Mouse (Mus musculus) liver, adult 2 months (tissue): ENCODE measurements around the gene Slc35a5. TPM values are rescaled to one million over a fixed set of nuclear protein-coding genes. Genes with fewer than 3 reads are reported as not detected.

Source experiments
- DNase-seq: peaks from one replicate; pipeline ENCODE4 v3.0.0-alpha.2; 2011; ENCODE audit warnings: low read depth, low spot score; ENCODE audit errors: extremely low read depth
- H3K27ac ChIP-seq: fragments of 200-500 bp; replicated peaks from 2 replicates; pipeline ENCODE4 v1.5.1; 2012; ENCODE audit warnings: low read depth, mild to moderate bottlenecking, control low read depth, inconsistent platforms, low read length; ENCODE audit not compliant: insufficient read depth
- H3K27me3 ChIP-seq: fragments of 200-500 bp; 2 replicates; pipeline ENCODE4 v1.6.1; 2012; ENCODE audit warnings: mild to moderate bottlenecking, moderate library complexity, low read length, inconsistent platforms; ENCODE audit not compliant: control insufficient read depth, insufficient read depth
- H3K36me3 ChIP-seq: fragments of 200-500 bp; 2 replicates; pipeline ENCODE4 v1.6.1; 2012; ENCODE audit warnings: low read length, inconsistent platforms; ENCODE audit not compliant: control insufficient read depth, insufficient read depth
- H3K4me1 ChIP-seq: fragments of 200-500 bp; 2 replicates; pipeline ENCODE4 v1.6.1; 2011; ENCODE audit warnings: low read length; ENCODE audit not compliant: control insufficient read depth, insufficient read depth
- H3K4me3 ChIP-seq: fragments of 200-500 bp; 2 replicates; pipeline ENCODE4 v1.5.1; 2011; ENCODE audit warnings: low read depth, mild to moderate bottlenecking, control low read depth, low read length, moderate library complexity; ENCODE audit not compliant: insufficient read depth
- H3K79me2 ChIP-seq: fragments of 200-500 bp; 2 replicates; pipeline ENCODE4 v1.6.1; 2012; ENCODE audit warnings: inconsistent platforms, mild to moderate bottlenecking, low read length, moderate library complexity; ENCODE audit not compliant: control insufficient read depth, insufficient read depth
- H3K9ac ChIP-seq: fragments of 200-500 bp; 2 replicates; pipeline ENCODE4 v1.6.1; 2012; ENCODE audit warnings: low read depth, mild to moderate bottlenecking, control low read depth, inconsistent platforms, low read length
- CTCF ChIP-seq: fragments of 200-500 bp; IDR thresholded peaks from 2 replicates; pipeline ENCODE4 v1.5.1; 2011; ENCODE audit warnings: low read depth, low read length, control low read depth
- POLR2A ChIP-seq: fragments of 200-500 bp; IDR thresholded peaks from 2 replicates; pipeline ENCODE4 v1.6.1; 2011; ENCODE audit warnings: low read length, control low read depth; ENCODE audit not compliant: insufficient read depth; ENCODE audit errors: extremely low read depth
- WGBS: fragments of 180-500 bp; shearing (Covaris S2); methylation state at CpG from one replicate; pipeline ENCODE4 v1.1.7; 2018; 5-methylcytosine and 5-hydroxymethylcytosine counted together
- polyA plus RNA-seq: library from polyadenylated mRNA; depleted of rRNA; stranded (reverse); fragments of >200 nt; gene quantifications from 2 replicates; pipeline ENCODE4 v1.2.3, GENCODE M21; 2012
- total RNA-seq: library from RNA; depleted of rRNA; stranded (reverse); fragments of >200 nt; gene quantifications from 2 replicates; pipeline ENCODE4 v1.2.3, GENCODE M21; 2014

Gene Slc35a5
- total and polyA plus RNA-seq, 2 experiments = 10.1 to 13.2 TPM

DNA sequence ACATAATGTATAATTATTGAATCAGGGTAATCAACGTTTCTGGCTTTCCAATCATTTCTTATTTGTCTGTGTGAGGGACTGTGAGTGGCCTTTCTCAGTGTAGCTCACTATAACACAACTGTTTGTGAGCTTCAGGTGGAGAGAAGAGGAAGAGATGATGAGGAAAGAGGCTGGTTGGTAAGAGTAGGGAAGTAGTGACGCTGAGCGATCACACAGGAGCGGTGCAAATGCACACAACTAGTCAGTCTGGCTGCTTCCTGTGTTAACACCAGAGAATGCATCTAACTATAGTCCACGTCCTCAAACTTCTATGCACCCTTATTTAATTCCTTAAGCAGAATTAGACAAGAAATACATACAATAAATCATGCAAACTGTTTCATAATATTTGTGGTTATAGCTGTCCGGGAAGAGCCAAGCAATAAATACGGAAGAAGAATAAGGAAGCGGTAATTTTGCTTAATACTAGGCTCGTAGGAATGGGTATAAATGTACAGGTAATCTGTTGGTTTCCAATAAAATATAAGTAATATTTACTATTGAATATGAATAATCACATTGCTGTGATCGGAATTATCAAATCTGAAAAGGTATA is 9.9 kb downstream of the Slc35a5 start:
- H3K27me3 ChIP-seq = no peaks in the 10 kb centered on the region
- no peak overlapping the region for H3K4me3 ChIP-seq
- 89% methylated on average over 10 of the region's 10 CpGs for WGBS
- peaks cover 65% of the 10 kb centered on the region for H3K36me3 ChIP-seq
- H3K9ac ChIP-seq = no peak overlapping the region
- no peaks in the 10 kb centered on the region for H3K79me2 ChIP-seq
- no peak overlapping the region for H3K27ac ChIP-seq
- H3K4me1 ChIP-seq = no peaks in the 10 kb centered on the region
- DNase-seq = no peak
- TF ChIP-seq CTCF (no peak), POLR2A (no peak)

DNA sequence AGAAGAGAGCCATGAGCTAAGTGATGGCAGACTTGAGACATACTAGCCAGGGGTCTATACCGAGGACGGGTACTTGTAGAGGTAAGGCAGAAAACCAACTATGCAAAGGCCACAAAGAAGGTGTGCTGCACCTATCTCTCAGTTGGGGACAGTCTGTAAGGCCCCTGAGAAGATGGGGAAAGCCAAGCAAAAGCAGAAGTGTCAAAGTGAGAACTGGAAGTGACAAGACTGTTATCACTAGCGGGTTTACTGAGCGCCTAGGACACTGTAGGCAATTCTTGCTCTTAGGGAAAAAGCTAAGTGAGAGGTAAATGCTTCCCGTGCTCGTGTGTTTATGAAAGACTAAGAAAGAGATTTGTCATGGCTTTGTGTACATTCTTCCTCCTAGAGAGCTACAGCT is 13.4 kb downstream of the Slc35a5 start:
- Histone ChIP-seq H3K79me2 (no peaks in the 10 kb centered on the region), H3K36me3 (peaks cover 70% of the 10 kb centered on the region), H3K4me3 (no peak overlapping the region), H3K9ac (no peak overlapping the region), H3K4me1 (no peaks in the 10 kb centered on the region), H3K27me3 (no peaks in the 10 kb centered on the region), H3K27ac (no peak overlapping the region)
- no peak for DNase-seq
- TF ChIP-seq CTCF (no peak), POLR2A (no peak)
- WGBS = 91% methylated on average over 6 of the region's 6 CpGs

DNA sequence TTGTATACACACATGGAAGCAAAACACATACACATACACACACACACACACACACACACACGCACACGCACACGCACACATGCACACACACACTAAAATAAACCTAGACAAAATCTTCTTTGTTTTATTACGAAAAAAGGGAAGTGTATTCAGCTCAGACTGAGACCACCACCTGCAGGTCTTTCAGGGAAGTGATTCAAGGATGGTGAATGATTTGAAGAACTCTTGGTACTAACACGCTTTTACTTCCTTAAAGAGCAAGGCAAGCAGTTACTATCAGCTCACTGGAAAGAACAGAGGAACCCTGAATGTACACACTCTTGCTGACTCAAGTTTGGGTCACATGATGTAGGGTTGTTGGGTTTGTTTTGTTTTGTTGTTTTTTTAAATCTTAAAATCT is 15.9 kb downstream of the Slc35a5 start:
- no peak overlapping the region for H3K9ac ChIP-seq
- no peaks in the 10 kb centered on the region for H3K79me2 ChIP-seq
- DNase-seq = no peak
- no peaks in the 10 kb centered on the region for H3K27me3 ChIP-seq
- no peaks in the 10 kb centered on the region for H3K4me1 ChIP-seq
- peaks cover 62% of the 10 kb centered on the region for H3K36me3 ChIP-seq
- no peak for TF ChIP-seq POLR2A
- no peak for TF ChIP-seq CTCF
- WGBS = 94% methylated on average over 5 of the region's 5 CpGs
- no peak overlapping the region for H3K4me3 ChIP-seq
- no peak overlapping the region for H3K27ac ChIP-seq

DNA sequence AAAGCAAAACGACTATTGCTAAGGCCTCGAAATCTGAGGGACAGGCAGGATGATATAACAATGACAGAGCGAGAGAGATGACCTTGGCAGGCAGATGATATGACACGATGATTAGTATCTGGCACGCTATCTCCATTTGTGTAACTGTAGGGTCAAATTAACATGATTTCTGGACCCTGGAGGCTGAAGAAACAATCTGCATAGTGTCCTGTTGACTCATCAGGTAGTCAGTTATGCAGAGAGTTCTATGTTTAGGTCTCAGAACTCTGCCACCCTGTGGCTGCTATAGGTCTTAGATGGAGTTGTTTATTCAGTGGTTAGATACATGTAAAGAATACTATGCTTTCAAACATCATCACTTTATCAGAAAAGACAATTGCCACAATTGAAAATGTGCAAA is 16.8 kb downstream of the Slc35a5 start:
- DNase-seq = no peak
- Histone ChIP-seq H3K4me3 (no peak overlapping the region), H3K27me3 (no peaks in the 10 kb centered on the region), H3K4me1 (no peaks in the 10 kb centered on the region), H3K79me2 (no peaks in the 10 kb centered on the region), H3K9ac (no peak overlapping the region), H3K27ac (no peak overlapping the region), H3K36me3 (peaks cover 56% of the 10 kb centered on the region)
- WGBS = 92% methylated on average over 5 of the region's 5 CpGs
- no peak for TF ChIP-seq CTCF
- TF ChIP-seq POLR2A = no peak

DNA sequence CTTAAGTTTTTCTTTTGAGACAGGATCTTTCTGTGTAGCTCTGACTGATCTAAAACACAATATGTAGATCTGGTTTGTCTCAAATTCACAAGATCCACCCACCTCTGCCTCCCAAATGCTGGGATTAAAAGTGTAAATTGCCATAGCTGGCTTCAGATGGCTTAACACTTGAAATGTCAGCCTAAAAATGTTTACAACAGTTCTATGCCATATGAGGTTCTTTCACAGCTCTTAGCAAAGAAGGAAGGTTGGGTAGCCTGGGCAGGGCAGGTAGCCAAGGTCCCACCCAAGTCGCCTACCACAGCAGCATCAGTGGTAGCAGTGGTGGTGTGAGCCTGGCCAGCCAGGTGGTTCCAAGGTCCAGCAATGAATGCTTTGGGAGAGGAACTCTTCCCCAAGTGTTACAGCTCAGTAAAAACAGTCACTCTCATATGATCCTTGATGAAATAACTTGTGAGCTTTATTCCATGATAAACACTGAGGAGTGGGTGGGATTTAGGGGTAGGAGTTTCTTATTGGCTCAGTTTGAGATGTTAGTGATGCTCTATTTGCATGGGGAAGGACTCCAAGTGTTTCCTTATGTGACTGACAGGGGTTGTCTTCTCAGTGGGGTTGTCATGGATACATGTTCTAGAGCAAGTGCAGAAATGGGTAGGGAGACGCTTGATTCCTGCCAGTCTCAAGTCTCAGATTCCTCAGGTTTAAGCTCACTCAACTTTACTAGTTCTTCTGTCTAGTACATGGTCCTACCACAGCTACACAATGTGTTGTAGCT is 30.4 kb downstream of the Slc35a5 start:
- no peak overlapping the region for H3K9ac ChIP-seq
- TF ChIP-seq POLR2A (no peak), CTCF (no peak)
- no peak for DNase-seq
- H3K79me2 ChIP-seq = no peaks in the 10 kb centered on the region
- H3K4me3 ChIP-seq = no peak overlapping the region
- H3K4me1 ChIP-seq = no peaks in the 10 kb centered on the region
- H3K27me3 ChIP-seq = no peaks in the 10 kb centered on the region
- no peak overlapping the region for H3K27ac ChIP-seq
- 87% methylated on average over 2 of the region's 2 CpGs for WGBS
- peaks cover 2% of the 10 kb centered on the region for H3K36me3 ChIP-seq
